ENCODE assay signal across 11 mouse cellular contexts in genomic region chr14:18463230-18463873, GRCm38 (mm10).
DNase-seq lines count a peak whose midpoint lies in the region; ATAC-seq and TF ChIP-seq lines count a peak whose summit lies in the region.
"Had no signal": no experiment of that assay in that cellular context is flagged by ENCODE, and none has a peak within 500 bp of the region (broad histone marks: within the 10 kb centered on the region; RNA-seq: fewer than 3 reads in every experiment).

No protein-coding gene starts in this region.

- H3K27me3 ChIP-seq in hindbrain, embryonic 14.5 days (ENCODE audit: control insufficient read depth, insufficient read depth, low read length) = no peaks in the 10 kb centered on the region
- H3K27me3 ChIP-seq in hindbrain, embryonic 10.5 days (ENCODE audit: insufficient read depth, poor library complexity, severe bottlenecking) = no peaks in the 10 kb centered on the region
- H3K27me3 ChIP-seq in midbrain, postnatal 0 days (ENCODE audit: insufficient read depth, low read length) = no peaks in the 10 kb centered on the region
- H3K27me3 ChIP-seq in midbrain, embryonic 11.5 days (ENCODE audit: control insufficient read depth, insufficient read depth, low read length) = no peaks in the 10 kb centered on the region; the same call in 1 of the 2 replicates
- no peaks in the 10 kb centered on the region for H3K27me3 ChIP-seq in limb, embryonic 14.5 days (ENCODE audit: control insufficient read depth, insufficient read depth, low read length)
- H3K27me3 ChIP-seq: kidney, embryonic 15.5 days had no signal

- no peak for ATAC-seq in hindbrain, embryonic 14.5 days (ENCODE audit: low FRiP score)
- ATAC-seq in midbrain, postnatal 0 days (ENCODE audit: low FRiP score) = no peak
- no peak for ATAC-seq in midbrain, embryonic 11.5 days (ENCODE audit: low FRiP score)
- no peak for ATAC-seq in limb, embryonic 14.5 days (ENCODE audit: low FRiP score, low read depth)

- no peak for TF ChIP-seq POLR2A in brain, embryonic 14.5 days (IDR thresholded peaks at IDR 0.05; ENCODE audit: borderline replicate concordance, extremely low read depth, insufficient read depth, insufficient read length, poor library complexity, severe bottlenecking)
- no peak for TF ChIP-seq POLR2A in limb, embryonic 14.5 days (IDR thresholded peaks at IDR 0.05; ENCODE audit: borderline replicate concordance, extremely low read depth, insufficient read depth, insufficient read length)

- 0 out of 2 replicates have a peak overlapping the region, but pooled peaks have one; percentile 7 for H3K4me2 ChIP-seq in hindbrain, embryonic 14.5 days (replicated peaks)
- H3K4me2 ChIP-seq in midbrain, postnatal 0 days (ENCODE audit: low read depth, low read length, poor library complexity, severe bottlenecking) = peak overlapping the region; percentile 26; the same call in 1 of the 2 replicates
- H3K4me2 ChIP-seq in midbrain, embryonic 11.5 days = no peak overlapping the region
- peak overlapping the region; percentile 43 for H3K4me2 ChIP-seq in limb, embryonic 14.5 days (replicated peaks; ENCODE audit: low read depth, low read length, severe bottlenecking)
- H3K4me2 ChIP-seq: kidney, embryonic 15.5 days had no signal

- no peaks in the 10 kb centered on the region for H3K9me3 ChIP-seq in hindbrain, embryonic 14.5 days (ENCODE audit: control insufficient read depth, low read length)
- no peaks in the 10 kb centered on the region for H3K9me3 ChIP-seq in hindbrain, embryonic 10.5 days
- H3K9me3 ChIP-seq in midbrain, postnatal 0 days (ENCODE audit: low read length) = no peaks in the 10 kb centered on the region
- H3K9me3 ChIP-seq in midbrain, embryonic 11.5 days (ENCODE audit: control insufficient read depth, low read length) = no peaks in the 10 kb centered on the region
- no peaks in the 10 kb centered on the region for H3K9me3 ChIP-seq in limb, embryonic 14.5 days (ENCODE audit: control insufficient read depth, low read length)
- H3K9me3 ChIP-seq: G1E; kidney, embryonic 15.5 days had no signal

- no peak for DNase-seq in hindbrain, embryonic 14.5 days (ENCODE audit: low spot score)
- no peak for DNase-seq in hindbrain, embryonic 10.5 days (ENCODE audit: low spot score)
- no peak for DNase-seq in midbrain, postnatal 0 days (ENCODE audit: low spot score)
- no peak for DNase-seq in midbrain, embryonic 11.5 days (ENCODE audit: low spot score, missing footprints)
- peak; percentile 72 for DNase-seq in brain, embryonic 14.5 days (ENCODE audit: low read depth)
- DNase-seq in limb, embryonic 14.5 days (ENCODE audit: low spot score) = no peak
- DNase-seq in embryo, embryonic 9.5 days (ENCODE audit: extremely low spot score) = no peak
- DNase-seq: right cerebral cortex, postnatal 25 days had no signal

- H3K9ac ChIP-seq in hindbrain, embryonic 14.5 days = no peak overlapping the region
- no peak overlapping the region for H3K9ac ChIP-seq in midbrain, postnatal 0 days (replicated peaks; ENCODE audit: low read length, poor library complexity, severe bottlenecking)
- H3K9ac ChIP-seq in midbrain, embryonic 11.5 days (ENCODE audit: low read length) = no peak overlapping the region
- no peak overlapping the region for H3K9ac ChIP-seq in limb, embryonic 14.5 days (ENCODE audit: low read depth, low read length, severe bottlenecking)
- H3K9ac ChIP-seq: kidney, embryonic 15.5 days had no signal

- no peak overlapping the region for H3K4me3 ChIP-seq in hindbrain, embryonic 14.5 days (replicated peaks; ENCODE audit: low read length)
- H3K4me3 ChIP-seq in hindbrain, embryonic 10.5 days = no peak overlapping the region
- H3K4me3 ChIP-seq in midbrain, postnatal 0 days (ENCODE audit: low read depth, low read length) = peak overlapping the region; percentile 12; the same call in 1 of the 2 replicates
- no peak overlapping the region for H3K4me3 ChIP-seq in midbrain, embryonic 11.5 days (ENCODE audit: low read depth, low read length)
- peak overlapping the region; percentile 10; the same call in 1 of the 2 replicates for H3K4me3 ChIP-seq in limb, embryonic 14.5 days (replicated peaks; ENCODE audit: low read length)
- H3K4me3 ChIP-seq: kidney, embryonic 15.5 days had no signal

- H3K4me1 ChIP-seq in hindbrain, embryonic 14.5 days (replicated peaks; ENCODE audit: control insufficient read depth, insufficient read depth, low read length) = no peaks in the 10 kb centered on the region
- peaks cover 8% of the 10 kb centered on the region for H3K4me1 ChIP-seq in hindbrain, embryonic 10.5 days (replicated peaks)
- no peaks in the 10 kb centered on the region for H3K4me1 ChIP-seq in midbrain, postnatal 0 days (ENCODE audit: insufficient read depth, low read length)
- H3K4me1 ChIP-seq in midbrain, embryonic 11.5 days (ENCODE audit: control insufficient read depth, insufficient read depth, low read length) = peaks cover 3% of the 10 kb centered on the region; the same call in 1 of the 2 replicates
- 0 out of 2 replicates have a peak, but pooled peaks cover 1% of the 10 kb centered on the region for H3K4me1 ChIP-seq in limb, embryonic 14.5 days (ENCODE audit: control insufficient read depth, insufficient read depth, low read length)
- H3K4me1 ChIP-seq: kidney, embryonic 15.5 days had no signal

- 42% methylated on average over 14 of the region's 14 CpGs for WGBS in hindbrain, embryonic 14.5 days
- 31% methylated on average over 14 of the region's 14 CpGs for WGBS in hindbrain, embryonic 10.5 days
- WGBS in midbrain, postnatal 0 days = 24% methylated on average over 14 of the region's 14 CpGs
- 32% methylated on average over 14 of the region's 14 CpGs for WGBS in midbrain, embryonic 11.5 days
- 36% methylated on average over 14 of the region's 14 CpGs for WGBS in limb, embryonic 14.5 days

- no peak overlapping the region for H3K27ac ChIP-seq in hindbrain, embryonic 14.5 days
- no peak overlapping the region for H3K27ac ChIP-seq in hindbrain, embryonic 10.5 days
- no peak overlapping the region for H3K27ac ChIP-seq in midbrain, postnatal 0 days (ENCODE audit: low read depth, low read length)
- H3K27ac ChIP-seq in midbrain, embryonic 11.5 days (ENCODE audit: low read depth, low read length) = no peak overlapping the region
- no peak overlapping the region for H3K27ac ChIP-seq in limb, embryonic 14.5 days (replicated peaks; ENCODE audit: low read depth, low read length)
- H3K27ac ChIP-seq: kidney, embryonic 15.5 days; macrophage had no signal

- no peak for TF ChIP-seq CTCF in midbrain, postnatal 0 days (IDR thresholded peaks at IDR 0.05)
- TF ChIP-seq CTCF in brain, embryonic 14.5 days (IDR thresholded peaks at IDR 0.05; ENCODE audit: borderline replicate concordance, extremely low read depth, insufficient read depth, insufficient read length) = no peak

- no peaks in the 10 kb centered on the region for H3K36me3 ChIP-seq in hindbrain, embryonic 14.5 days (replicated peaks; ENCODE audit: control insufficient read depth, insufficient read depth)
- no peaks in the 10 kb centered on the region for H3K36me3 ChIP-seq in hindbrain, embryonic 10.5 days
- H3K36me3 ChIP-seq in midbrain, postnatal 0 days (ENCODE audit: insufficient read depth, low read length) = no peaks in the 10 kb centered on the region
- H3K36me3 ChIP-seq in midbrain, embryonic 11.5 days (ENCODE audit: control insufficient read depth, insufficient read depth, low read length) = no peaks in the 10 kb centered on the region
- H3K36me3 ChIP-seq in limb, embryonic 14.5 days (ENCODE audit: control insufficient read depth, insufficient read depth, low read length) = no peaks in the 10 kb centered on the region
- H3K36me3 ChIP-seq: G1E; kidney, embryonic 15.5 days had no signal

Comparison
In these comparisons a context has a peak if more than half of its experiments do, and no peak if none do; other contexts are left out.
1. H3K4me3 ChIP-seq: peak in midbrain, postnatal 0 days (single experiment) and limb, embryonic 14.5 days (single experiment); none in hindbrain, embryonic 14.5 days (single experiment), hindbrain, embryonic 10.5 days (single experiment) and midbrain, embryonic 11.5 days (single experiment).